Mouse (Mus musculus): ENCODE measurements around the gene Prkce.

Gene Prkce

GRCm38 (mm10) chr17:86225488-86226186 is 58.1 kb downstream of the Prkce start:
- no peak for DNase-seq (ENCODE audit: low spot score)

DNA sequence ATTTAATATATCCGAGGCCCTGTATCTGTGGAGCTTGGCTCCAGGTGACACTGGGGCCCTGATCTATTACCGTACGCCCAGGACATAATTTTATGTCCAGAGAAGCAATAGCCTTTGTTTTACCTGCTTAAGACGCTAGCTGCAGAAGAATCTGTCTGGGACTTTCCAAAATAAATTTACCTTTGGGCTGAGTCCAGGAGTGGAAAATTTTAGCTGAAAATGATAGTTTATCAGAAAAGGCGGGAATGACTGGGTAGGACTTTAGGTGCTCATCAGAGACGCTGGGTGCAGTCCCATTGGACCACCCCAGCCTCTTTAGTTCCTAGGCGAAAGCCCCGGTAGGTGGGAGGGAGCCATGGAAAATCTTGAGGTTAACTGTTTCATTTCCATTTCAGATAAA is 58.6 kb downstream of the Prkce start:
- DNase-seq (ENCODE audit: low spot score): no peak

GRCm38 (mm10) chr17:86226635-86227034 is 59.0 kb downstream of the Prkce start:
- no peak for DNase-seq (ENCODE audit: low spot score)

DNA sequence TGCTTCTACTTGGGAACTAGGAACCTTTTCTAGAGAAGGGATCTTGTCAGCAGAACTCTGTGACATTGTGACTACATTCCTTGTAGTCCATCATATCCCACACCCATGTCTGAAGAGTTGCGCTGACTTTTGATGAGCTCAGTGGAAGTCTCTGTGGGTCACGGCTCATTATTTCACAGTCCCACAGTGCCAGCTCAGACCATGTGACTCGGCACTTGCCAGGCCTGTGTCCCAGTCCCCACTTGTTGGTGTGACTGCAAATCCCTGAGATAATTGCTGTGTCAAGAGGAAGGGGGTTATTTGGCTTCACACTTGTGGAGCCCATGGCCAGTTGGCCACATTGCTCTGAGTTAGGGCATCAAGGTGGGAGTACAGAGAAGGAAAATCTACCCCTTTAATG is 59.8 kb downstream of the Prkce start:
- DNase-seq (ENCODE audit: low spot score): no peak

DNA sequence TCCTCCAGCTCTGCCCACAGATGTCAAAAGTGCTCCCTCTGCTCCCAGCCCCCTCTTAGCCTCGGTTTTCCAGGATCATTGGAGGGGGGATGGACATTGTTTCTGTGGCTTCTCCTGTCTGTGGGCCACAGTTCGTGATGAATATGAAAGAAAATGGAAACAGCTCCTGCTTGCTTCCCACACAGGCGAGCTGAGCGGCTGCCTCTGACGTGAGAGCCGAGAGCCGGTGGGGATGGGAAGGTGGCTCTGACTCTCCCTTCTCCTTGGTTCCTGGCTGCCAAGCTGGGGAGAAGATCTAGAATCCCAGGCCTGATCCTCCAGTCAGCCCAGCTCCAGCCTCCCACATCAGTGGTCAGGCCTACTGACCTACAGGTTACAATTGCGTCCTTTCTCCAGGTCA is 61.3 kb downstream of the Prkce start:
- no peak for DNase-seq (ENCODE audit: low spot score)

- no peak for DNase-seq (ENCODE audit: low spot score)
These were observed 62.6 kb downstream of the Prkce start for GRCm38 (mm10) chr17:86230141-86230633.

DNA sequence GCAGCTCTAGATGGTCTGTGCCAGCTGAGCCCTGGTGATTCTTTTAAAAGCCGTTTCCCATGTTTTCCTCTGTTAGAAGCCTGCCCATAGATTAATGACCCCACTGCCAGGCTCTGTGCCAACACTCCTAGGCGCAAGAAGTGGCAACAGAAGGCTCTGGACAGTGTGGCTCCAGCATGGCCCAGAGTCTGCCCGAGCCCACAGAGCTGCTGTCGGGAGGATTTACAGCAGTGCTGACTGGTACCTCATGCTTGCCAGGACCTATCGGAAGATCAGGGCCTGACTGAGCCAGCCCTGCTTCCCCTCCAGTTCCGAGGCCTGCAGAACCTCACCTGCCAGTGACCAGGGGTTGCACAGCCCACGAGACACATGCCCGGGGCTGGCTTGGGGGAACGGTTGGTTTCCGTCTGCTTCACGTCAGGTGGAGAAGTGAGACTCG is 64.2 kb downstream of the Prkce start:
- DNase-seq (ENCODE audit: low spot score): no peak

DNA sequence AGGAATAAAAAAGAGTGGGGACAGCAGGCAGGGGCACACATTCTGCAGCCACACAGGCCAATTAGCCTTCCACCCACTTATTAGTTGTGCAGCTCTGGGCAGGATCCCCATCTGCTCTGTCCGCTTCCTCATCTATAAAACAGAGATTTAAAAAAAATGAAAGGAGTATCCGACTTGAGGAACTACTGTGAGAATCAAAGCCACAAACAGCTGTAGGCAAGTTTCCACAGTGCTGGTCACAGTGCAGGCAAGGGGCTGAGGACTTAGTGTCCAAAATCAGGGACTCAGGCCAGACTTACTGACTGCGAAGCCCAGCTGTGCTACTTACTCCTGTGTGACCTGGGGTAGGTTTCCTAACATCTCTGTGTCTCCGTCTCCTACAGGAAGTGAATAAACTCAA is 64.7 kb downstream of the Prkce start:
- no peak for DNase-seq (ENCODE audit: low spot score)

- DNase-seq (ENCODE audit: low spot score): no peak
These were observed 67.1 kb downstream of the Prkce start for GRCm38 (mm10) chr17:86234587-86235150.

DNA sequence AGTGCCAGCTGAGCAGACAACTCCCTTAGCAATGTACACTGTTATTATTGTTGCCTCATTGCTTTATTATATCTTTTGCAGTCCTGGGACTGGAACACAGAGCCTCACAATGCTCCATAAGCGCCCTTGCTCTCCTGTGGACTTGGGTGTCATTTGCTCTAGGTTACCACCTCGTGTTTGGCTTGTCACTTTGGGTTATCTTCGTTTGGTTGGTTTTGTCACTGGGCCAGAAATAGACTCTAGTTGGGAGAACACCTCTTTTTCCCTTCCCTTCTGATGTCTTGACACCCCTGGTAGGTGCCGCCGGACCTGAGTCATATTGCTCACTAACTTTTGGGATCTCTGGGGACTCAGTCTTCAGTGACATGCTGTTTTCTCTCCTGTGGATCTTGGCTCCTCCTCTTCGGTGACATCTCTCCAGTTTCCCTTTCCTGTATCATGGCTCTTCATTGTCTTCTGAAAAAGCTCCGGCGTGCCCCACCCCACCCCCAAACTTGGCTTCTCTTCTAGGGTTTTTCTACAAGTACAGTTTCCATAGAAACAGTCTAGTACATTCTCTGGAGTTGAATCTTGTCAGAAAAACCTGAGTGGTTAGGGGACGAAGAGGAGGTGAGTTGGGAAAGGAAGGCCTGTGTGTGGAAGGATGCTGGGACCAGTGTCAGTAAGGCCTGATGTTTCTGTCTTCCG is 68.6 kb downstream of the Prkce start:
- DNase-seq (ENCODE audit: low spot score): no peak

GRCm38 (mm10) chr17:86236861-86237763 is 69.5 kb downstream of the Prkce start:
- no peak for DNase-seq (ENCODE audit: low spot score)

DNA sequence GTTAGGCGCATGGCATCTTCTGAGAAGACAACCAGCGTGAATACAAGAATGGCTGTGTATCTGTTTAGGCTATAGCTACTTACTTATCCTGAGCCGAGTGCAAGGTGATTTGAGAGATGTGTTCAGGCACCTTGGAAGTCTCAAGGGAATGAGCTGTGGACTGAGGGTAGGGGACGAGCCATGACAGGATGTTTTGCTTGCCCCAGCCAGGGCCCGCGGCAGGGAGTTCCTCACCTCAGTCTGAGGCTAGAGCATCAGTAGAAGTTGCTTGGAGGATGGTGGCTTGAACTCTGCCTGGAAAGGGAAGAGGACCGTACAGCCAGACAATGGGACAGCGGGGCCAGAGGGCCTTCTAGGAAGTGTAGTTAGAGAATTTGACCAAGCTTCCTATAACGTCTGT is 74.7 kb downstream of the Prkce start:
- no peak for DNase-seq (ENCODE audit: low spot score)

DNA sequence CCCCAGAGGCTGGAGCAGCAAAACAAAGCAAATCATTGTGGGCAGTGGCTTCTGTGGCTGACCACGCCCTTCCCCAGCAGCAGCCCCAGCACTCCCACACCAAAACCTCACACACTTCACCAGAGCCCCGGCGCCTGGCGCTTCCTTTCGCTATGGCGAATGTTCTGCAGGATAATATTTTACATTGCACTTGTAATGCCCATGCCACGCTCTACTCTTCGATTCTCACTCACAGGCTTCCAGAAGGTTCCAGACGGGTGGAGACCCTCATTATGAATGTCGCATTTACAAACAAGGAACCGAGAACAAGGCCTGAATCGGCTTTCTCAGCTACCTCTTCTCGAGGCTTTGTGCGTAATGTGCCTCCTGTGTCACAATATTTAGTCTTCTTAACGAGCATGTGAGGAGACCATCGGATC is 75.5 kb downstream of the Prkce start:
- DNase-seq (ENCODE audit: low spot score): no peak

DNA sequence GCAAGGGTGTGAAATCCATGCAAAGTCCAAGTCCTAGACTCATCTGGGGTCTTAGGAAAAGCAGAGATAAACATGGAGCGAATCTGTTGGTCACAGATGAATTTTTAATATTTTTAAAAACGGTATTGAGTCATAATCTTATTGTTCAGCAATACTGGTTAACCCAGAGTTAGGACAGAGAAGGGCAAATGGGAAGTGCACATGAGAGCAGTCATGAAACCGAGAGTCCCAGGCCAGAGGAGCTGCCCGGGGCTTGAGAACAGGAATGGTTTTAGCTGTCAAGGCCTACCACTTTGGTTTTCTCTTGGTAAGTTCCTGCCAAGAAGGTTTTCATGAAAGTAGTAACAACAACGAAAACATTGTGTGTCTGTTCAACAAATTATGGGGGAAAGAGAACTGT is 76.8 kb downstream of the Prkce start:
- DNase-seq (ENCODE audit: low spot score): no peak

DNA sequence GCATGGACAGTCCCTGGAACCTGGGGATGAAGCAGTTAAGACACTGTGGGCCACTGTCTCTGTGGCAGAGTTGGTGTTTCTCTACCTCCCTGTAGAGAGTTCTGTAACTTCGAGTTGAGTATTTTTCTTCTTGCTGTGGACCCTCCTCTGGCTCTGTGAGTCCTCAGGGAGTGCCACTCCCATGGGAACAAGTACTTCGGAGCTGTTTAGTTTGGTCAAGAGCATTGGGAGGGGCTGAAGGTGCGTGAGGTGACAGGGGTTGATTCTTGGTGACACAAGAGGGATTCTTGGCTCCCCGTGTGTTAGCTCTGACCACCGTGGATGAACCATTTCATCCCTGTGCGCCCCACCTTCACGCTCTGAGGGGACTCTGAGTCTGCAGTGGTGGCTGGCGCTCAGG is 81.2 kb downstream of the Prkce start:
- no peak for DNase-seq (ENCODE audit: low spot score)

DNA sequence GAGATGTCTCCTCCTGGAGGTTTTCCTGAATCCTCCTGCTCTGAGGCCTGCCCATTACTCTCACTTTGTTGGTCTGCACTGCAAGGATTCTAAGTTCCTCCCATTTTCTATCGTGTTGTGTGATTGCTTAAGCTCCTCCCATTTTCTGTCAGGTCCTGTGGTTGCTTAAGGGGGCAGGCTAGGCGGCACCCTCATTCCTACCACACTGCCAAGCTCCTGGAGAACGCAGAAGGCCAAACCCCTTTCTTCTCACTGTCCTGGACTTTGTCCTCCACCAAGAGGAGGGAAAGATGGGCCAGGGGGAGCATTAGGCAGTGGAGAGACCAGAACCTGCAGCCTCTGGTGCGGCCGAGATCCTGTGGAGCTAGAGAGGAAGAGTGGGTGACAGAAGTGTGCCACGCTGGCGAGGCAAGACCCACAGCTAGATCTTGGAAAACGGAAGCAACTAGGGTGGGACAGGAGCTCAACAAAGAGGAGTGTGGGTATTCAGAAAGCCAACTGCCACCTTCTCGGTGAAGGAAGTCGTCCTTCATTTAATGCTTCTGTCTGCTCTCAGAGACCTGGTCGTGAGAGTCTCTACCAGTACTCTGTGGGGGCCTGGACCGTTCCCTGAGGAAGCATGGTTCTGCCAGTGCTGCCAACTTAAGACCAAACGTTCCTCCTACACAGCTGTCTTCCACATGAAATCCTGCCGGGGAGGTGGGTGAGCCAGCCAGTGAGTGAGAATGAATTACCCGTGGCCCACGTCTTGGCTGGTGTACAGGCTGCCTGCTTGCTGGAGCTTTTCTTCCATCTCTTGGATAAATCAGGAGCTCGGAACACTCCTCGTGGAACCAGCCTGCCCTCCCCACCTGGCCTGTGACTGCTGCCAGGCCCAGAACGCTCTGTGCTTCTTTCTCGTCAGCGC is 82.2 kb downstream of the Prkce start:
- DNase-seq (ENCODE audit: low spot score): no peak

GRCm38 (mm10) chr17:86250406-86250905 is 82.9 kb downstream of the Prkce start:
- DNase-seq (ENCODE audit: low spot score): no peak

GRCm38 (mm10) chr17:86253884-86254283 is 86.3 kb downstream of the Prkce start:
- no peak for DNase-seq (ENCODE audit: low spot score)

GRCm38 (mm10) chr17:86254285-86254684 is 86.7 kb downstream of the Prkce start:
- DNase-seq (ENCODE audit: low spot score): no peak

- DNase-seq (ENCODE audit: low spot score): no peak
These were observed 87.4 kb downstream of the Prkce start for GRCm38 (mm10) chr17:86254978-86255377.

DNA sequence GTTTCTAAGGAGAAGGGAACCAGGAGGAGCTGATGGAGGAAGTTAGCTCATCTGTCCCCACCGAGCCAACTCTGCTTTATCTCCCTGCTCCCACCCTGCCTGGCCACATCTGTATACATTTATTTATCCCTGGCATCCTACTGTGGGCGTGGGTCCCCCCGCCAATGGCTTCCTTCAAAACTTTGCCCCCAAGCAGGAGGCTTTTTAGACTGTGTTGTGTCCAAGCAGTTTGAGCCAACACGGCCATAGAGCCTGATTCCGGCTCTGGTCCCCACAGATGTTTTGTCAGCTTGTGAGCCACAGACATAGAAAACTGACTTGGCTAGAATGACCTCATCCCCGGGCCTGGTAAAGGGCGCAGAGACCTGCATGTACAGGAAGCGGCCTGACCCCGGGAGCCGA is 89.1 kb downstream of the Prkce start:
- DNase-seq (ENCODE audit: low spot score): no peak

Measured in yolk sac, embryonic 10.5 days (tissue).